Mouse (Mus musculus): Measurements from ENCODE around the gene Tmem106a.
"Not testable (repeated sequence)": the region's sequence is repeated elsewhere in the genome, so short reads cannot be mapped to it uniquely, and the experiment has no call there.

The Tmem106a gene

GRCm38 (mm10) chr11:101582054-101583035 is at the start of gene Tmem106a:
TSS of gene Tmem106a (plus strand) at chr11:101582242.
- peak; percentile 42 to 47 for DNase-seq (ENCODE audit: low spot score in 2 of 2)

DNA sequence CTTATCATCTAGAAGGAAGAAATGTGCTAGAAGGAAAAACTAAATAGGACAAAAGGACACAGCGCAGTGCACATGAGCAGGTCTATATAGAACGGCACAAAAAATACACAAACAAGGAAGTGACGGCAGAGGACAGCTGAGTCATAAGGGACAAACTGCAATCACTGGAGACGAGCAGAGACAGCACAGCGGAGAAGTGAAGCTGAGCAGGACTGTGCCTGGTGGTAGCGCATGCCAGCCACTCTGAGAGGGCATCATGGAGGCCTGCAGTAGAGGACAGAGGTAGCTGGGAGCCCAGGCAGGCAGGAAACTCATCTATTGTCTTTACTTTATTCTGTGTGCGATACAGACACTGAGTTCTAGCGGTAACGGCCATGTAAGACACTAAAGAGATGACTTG is 38.5 kb upstream of the Tmem106a start:
- DNase-seq (ENCODE audit: low spot score in 2 of 2): no peak

GRCm38 (mm10) chr11:101544132-101544531 is 37.9 kb upstream of the Tmem106a start:
- DNase-seq (ENCODE audit: low spot score in 2 of 2): no peak

DNA sequence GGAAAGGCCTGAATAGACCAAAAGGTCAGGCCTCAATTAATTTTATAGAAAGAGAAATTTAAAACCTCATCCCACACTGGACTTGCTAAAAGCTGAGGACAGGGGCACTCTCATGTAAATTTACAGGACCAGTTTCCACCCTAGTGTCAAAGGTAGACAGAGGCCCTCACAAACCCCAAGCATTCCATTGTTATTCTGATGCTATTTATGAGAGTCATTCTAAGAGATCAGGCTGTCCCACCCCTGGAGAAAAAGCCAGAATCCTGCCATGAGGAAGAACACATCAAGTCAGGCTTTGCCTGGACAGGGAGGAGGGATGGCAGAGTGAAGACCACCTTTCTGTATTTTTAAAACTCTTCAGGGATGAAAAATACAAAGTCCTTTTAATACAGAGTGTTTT is 33.5 kb upstream of the Tmem106a start:
- DNase-seq (ENCODE audit: low spot score in 2 of 2): no peak

DNA sequence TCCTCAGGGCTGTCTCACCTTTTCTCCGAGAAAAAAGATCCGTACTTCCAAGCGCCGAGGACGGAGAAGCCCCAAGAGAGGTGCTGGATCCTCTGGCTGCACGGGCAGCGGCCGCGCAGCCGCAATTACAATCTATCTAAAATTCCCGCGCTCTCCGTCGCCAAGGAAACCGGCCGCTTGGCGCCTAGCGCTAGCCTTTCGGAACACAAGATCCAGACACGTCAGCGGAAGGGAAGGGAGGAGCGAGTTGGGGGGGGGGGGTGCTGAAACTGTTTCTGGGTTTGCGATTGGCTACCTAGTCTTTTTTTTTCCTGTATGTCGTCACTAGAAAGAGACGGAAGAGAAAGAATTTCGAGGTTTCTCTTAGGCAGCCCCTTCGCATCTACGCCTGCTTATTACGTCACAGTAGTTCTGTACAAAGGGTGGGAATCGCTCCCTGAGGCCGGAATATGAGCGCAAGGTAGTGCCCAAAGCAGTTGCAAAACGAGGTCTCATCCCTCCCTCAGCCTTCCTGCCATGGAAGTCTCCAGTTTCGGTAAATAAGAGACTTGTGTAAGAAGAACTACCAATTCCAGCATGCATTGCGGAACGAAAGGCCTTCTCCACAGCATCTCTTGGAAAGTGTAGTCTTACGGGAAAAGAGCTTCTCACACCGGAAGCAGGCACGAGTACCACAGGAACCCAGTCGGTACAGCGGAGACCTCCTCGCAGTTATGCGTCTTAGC is 30.1 kb upstream of the Tmem106a start, which contains the start of the genes Brca1 and Nbr1:
Brca1 (minus strand) TSS at position 205 of the 725 bp plus-strand sequence.
Nbr1 (plus strand) TSS at position 399 of the 725 bp plus-strand sequence.
- DNase-seq (ENCODE audit: low spot score in 2 of 2): peak; percentile 79 to 89

GRCm38 (mm10) chr11:101552476-101553300 is 29.4 kb upstream of the Tmem106a start:
- DNase-seq (ENCODE audit: low spot score in 2 of 2): peak; percentile 83 to 88

DNA sequence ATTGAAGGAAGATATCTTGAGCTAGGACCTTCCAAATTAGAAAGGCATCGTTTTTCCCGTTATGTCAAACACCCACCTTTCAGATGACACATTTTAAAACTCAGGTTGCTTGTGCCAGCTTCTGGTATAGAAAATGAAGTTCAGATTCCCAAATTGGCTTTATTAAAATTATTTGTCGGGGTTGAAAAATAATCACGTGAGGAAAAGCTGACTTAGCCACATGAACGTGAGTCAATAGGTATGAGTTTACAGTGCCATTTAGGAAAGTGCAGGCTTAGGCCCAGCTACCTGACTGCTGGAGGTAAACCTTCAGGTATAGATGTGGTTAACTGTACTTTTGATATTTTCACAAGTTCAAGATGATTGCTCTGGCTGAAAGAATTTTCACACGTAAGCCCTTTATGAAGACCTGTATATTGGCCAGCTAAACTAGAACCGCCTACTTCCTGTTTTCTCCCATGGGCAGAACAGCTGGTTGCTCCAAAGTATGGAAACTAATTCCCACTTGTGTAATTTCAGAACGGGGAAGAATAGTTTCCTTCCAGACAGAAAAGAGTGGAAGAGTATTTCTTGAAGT is 28.6 kb upstream of the Tmem106a start:
- DNase-seq (ENCODE audit: low spot score in 2 of 2): no peak

DNA sequence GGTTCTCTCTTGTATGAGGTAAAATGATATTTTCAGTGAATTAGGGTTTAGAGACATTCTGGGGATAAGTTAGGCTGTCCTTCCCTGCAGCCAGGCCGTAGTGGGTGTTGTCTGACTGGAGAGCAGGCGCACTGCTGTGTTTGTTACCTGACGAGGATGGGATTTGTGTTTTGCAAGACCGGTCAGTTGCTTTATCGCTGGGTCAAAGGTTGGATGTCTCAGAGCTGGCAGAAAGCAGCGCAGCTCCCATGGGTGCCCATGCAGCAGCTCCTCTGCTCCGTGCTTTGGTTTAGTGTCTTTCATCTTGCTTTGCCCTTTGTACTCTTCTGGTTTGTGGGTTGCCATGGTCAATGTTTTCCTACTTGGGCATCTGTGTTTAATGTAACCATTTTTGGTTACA is 25.5 kb upstream of the Tmem106a start:
- no peak for DNase-seq (ENCODE audit: low spot score in 2 of 2)

DNA sequence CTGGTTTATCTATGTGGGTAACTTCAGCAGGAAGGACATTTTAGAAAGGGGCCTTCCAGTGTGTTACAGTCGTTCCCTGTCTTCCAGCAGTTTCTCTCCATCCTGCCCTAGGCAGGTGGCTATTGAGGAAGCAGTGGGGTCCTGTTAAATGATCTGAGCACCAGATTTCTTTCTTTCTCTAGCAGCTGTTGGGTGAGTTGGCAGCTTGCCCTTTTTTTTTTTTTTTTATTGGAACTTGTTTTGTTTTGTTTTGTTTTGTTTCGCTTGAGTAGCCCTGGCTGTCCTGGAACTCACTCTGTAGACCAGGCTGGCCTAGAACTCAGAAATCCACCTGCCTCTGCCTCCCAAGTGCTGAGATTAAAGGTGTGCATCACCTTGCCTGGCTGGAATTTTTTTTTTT is 25.1 kb upstream of the Tmem106a start:
- no peak for DNase-seq (ENCODE audit: low spot score in 2 of 2)

- peak; percentile 20 to 52 for DNase-seq (ENCODE audit: low spot score in 2 of 2)
Measured at GRCm38 (mm10) chr11:101562391-101562790, 19.7 kb upstream of the Tmem106a start.

DNA sequence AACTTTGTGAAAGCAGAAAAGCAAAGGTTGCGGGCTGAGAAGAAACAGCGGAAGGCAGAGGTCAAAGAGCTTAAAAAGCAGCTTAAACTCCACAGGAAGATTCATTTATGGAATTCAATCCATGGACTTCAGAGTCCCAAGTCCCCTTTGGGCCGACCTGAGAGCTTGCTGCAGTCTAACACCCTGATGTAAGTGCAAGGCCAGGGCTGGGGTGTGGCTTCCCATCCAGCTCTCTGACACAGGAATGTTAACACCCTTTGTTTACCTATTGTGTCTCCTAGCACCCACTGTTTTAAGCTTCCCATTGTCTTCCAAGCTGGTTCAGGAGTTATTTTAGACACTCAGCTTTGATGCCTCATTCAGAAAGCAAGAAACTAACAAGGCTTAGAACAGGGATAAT is 13.6 kb upstream of the Tmem106a start:
- DNase-seq (ENCODE audit: low spot score in 2 of 2): no peak

DNA sequence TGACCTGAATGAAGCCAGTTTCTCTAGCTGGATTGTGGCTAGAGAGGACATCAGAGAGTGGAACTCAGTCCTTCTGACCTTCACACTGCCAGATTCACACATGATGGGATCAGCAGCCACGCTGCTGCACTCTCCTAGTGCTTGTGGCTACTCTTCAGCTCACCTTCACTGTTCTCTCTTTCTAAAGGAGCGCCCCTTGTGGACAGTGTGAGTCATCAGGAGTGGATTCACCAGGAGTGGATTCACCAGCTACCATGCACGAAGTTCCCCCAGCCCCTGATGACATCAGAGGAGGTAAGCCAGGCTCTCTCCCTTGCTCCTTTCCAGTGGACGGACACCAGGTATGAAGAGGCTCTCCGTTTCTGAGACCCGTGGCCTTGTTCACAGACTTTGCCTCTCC is 5.9 kb upstream of the Tmem106a start:
- no peak for DNase-seq (ENCODE audit: low spot score in 2 of 2)

DNA sequence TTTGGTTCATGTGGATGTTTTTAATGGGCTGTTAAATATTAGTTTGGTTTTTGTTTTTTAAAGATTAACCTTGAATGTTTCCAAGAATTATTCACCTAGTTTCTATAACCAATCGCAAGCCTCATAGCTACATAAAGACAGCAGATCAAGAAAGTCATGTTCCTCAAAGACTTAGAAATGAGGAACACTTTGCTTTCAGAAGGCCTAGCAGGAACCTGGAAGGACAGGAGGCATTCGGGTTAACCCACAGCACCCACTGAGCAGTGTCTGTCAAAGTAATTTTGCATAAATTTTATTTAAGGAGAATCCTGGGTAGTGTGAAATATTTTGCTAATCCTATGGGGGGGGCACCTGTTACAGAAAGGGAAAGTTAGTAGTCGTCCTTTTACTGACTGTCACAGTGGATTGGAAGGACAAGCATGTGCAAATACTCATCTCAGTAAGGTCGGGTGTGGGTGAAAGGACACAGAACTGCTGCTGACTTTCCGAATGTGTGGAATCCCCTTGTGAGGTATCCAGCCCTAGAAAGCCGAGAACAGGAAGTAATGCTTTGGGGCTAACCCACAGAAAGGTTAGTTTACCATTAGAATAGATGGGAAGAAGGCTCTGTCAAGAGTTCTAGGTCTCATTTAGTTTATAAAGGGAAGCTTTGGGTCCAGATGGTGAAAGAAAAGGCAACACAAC is 819 bp upstream of the Tmem106a start:
- DNase-seq (ENCODE audit: low spot score in 2 of 2): no peak

DNA sequence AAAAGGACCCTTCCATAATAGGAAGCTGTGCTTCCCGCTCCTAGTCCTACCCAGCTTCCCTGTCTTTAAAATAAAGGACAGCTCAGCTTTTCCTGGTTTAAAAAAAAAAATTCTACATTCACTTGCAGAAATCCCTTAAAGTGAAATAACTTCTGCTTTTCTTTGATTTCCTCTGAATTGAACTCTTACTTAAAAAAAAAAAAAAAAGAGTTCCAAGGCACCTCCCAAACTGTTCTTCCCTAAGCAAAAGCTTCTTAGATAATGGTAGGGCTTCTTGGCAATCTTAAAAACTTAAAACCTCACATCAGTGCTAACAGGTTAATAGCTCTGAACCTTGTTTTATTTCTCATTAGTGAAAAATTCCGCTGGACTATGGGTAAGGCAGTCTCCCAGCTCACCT is 1.2 kb downstream of the Tmem106a start:
- DNase-seq (ENCODE audit: low spot score in 2 of 2): no peak

DNA sequence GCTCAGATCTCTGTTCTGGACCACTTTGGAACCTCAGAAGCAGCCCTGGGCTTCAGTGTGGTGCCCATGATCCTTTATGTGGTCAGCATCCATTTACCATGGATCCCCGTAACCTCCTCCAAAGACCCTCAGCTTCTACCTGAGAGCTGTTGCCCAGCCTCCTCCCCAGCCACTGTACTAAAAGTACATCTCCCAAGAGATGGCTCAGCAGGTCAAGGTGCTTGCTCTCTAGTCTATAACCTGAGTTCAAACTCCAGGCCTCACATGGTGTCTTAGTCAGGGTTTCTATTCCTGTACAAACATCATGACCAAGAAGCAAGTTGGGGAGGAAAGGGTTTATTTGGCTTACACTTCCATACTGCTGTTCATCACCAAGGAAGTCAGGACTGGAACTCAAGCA is 3.0 kb downstream of the Tmem106a start:
- not testable (repeated sequence) for DNase-seq (ENCODE audit: low spot score in 2 of 2)

- DNase-seq (ENCODE audit: low spot score in 2 of 2): no peak
Measured at GRCm38 (mm10) chr11:101585805-101586204, 3.8 kb downstream of the Tmem106a start.

GRCm38 (mm10) chr11:101587676-101588075 is 5.6 kb downstream of the Tmem106a start:
- DNase-seq (ENCODE audit: low spot score in 2 of 2): no peak

GRCm38 (mm10) chr11:101588868-101589267 is 6.8 kb downstream of the Tmem106a start:
- no peak for DNase-seq (ENCODE audit: low spot score in 2 of 2)

DNA sequence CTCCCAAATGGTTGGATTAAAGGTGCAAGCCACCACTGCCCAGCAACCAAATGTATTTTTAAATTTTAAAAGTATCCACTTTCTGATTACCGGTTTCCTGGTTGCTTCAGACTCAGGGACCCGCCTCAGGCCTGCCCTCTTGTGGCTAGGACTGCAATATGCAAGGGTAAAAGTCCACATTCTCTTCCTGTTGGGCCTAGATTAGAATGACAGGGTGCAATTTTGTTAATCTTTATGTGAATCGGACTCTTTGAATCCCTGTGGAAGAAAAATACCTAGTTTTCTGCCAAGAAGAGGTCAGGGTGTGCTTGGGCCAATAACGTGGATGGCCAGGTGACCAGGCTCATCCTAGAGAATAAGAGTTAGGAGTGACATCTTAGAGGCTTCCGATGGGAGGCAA is 7.4 kb downstream of the Tmem106a start:
- peak; percentile 21 to 50 for DNase-seq (ENCODE audit: low spot score in 2 of 2)

GRCm38 (mm10) chr11:101589989-101590624 is 8.1 kb downstream of the Tmem106a start:
- no peak for DNase-seq (ENCODE audit: low spot score in 2 of 2)
